ENCODE assay signal across 12 mouse cellular contexts in the genomic region with DNA sequence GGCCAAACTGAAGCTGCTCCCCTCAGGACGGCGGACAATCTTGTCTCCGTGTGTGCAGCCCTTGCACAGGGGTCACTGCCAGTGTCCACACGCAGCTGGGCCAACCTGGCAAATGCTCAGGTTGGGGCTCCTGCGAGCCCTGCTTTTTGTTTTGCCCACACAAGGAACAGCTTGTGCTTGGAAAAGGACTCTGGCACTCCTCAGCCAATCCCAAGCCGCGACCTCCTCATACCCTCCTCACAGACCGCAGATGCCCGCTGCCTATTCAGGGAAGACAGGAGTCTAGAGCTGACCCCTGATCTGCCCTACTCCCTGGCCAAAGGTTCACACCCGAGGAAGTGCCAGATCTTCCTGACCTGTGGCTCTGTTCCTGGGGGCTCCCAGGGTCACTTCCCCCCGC. TPM values are rescaled to one million over a fixed set of nuclear protein-coding genes. Genes with fewer than 3 reads are reported as not detected.
A peak's percentile ranks its signal among the peaks of the same experiment; 100 is the strongest.
DNase-seq lines count a peak whose midpoint lies in the region; ATAC-seq lines count a peak whose summit lies in the region.
"Had no signal": no experiment of that assay in that cellular context is flagged by ENCODE, and none has a peak within 500 bp of the region (broad histone marks: within the 10 kb centered on the region; RNA-seq: fewer than 3 reads in every experiment).

No protein-coding gene starts in this region.

- no peak overlapping the region for H3K4me2 ChIP-seq in forebrain, embryonic 11.5 days (ENCODE audit: low read depth, low read length, severe bottlenecking)
- no peak overlapping the region for H3K4me2 ChIP-seq in hindbrain, embryonic 14.5 days (replicated peaks)
- H3K4me2 ChIP-seq in liver, embryonic 13.5 days, result no peak overlapping the region
- H3K4me2 ChIP-seq: hindbrain, embryonic 12.5 days had no signal

- WGBS in forebrain, embryonic 10.5 days, result 70% methylated on average over 11 of the region's 11 CpGs
- WGBS in forebrain, embryonic 11.5 days, result 66% methylated on average over 11 of the region's 11 CpGs
- 64% methylated on average over 11 of the region's 11 CpGs for WGBS in hindbrain, embryonic 10.5 days
- WGBS in hindbrain, embryonic 14.5 days, result 61% methylated on average over 11 of the region's 11 CpGs
- WGBS in liver, embryonic 13.5 days (ENCODE audit: insufficient replicate concordance), result 81% methylated on average over 11 of the region's 11 CpGs

- no peaks in the 10 kb centered on the region for H3K27me3 ChIP-seq in forebrain, embryonic 10.5 days (ENCODE audit: poor library complexity, severe bottlenecking)
- no peaks in the 10 kb centered on the region for H3K27me3 ChIP-seq in forebrain, embryonic 11.5 days (ENCODE audit: control insufficient read depth, insufficient read depth, low read length)
- H3K27me3 ChIP-seq in hindbrain, embryonic 10.5 days (ENCODE audit: insufficient read depth, poor library complexity, severe bottlenecking), result no peaks in the 10 kb centered on the region
- H3K27me3 ChIP-seq in hindbrain, embryonic 14.5 days (ENCODE audit: control insufficient read depth, insufficient read depth, low read length), result no peaks in the 10 kb centered on the region
- H3K27me3 ChIP-seq in liver, embryonic 13.5 days, result no peaks in the 10 kb centered on the region
- H3K27me3 ChIP-seq: CH12.LX; hindbrain, embryonic 12.5 days had no signal

- peak overlapping the region; percentile 66 for H3K27ac ChIP-seq in forebrain, embryonic 10.5 days
- no peak overlapping the region for H3K27ac ChIP-seq in forebrain, embryonic 11.5 days (ENCODE audit: low read depth, low read length)
- H3K27ac ChIP-seq in hindbrain, embryonic 10.5 days, result 0 out of 2 replicates have a peak overlapping the region, but pooled peaks have one; percentile 50
- H3K27ac ChIP-seq in hindbrain, embryonic 14.5 days, result no peak overlapping the region
- H3K27ac ChIP-seq in liver, embryonic 13.5 days, result peak overlapping the region; percentile 99; the same call in 1 of the 2 replicates

- peaks cover 41% of the 10 kb centered on the region for H3K4me1 ChIP-seq in forebrain, embryonic 10.5 days
- no peaks in the 10 kb centered on the region; the same call in 1 of the 2 replicates for H3K4me1 ChIP-seq in forebrain, embryonic 11.5 days (replicated peaks; ENCODE audit: control insufficient read depth, insufficient read depth, low read length)
- peaks cover 27% of the 10 kb centered on the region for H3K4me1 ChIP-seq in hindbrain, embryonic 10.5 days (replicated peaks)
- H3K4me1 ChIP-seq in hindbrain, embryonic 14.5 days (replicated peaks; ENCODE audit: control insufficient read depth, insufficient read depth, low read length), result no peaks in the 10 kb centered on the region
- H3K4me1 ChIP-seq in liver, embryonic 13.5 days (replicated peaks), result peaks cover 58% of the 10 kb centered on the region

- H3K4me3 ChIP-seq in forebrain, embryonic 10.5 days, result no peak overlapping the region
- no peak overlapping the region for H3K4me3 ChIP-seq in forebrain, embryonic 11.5 days (ENCODE audit: low read depth, low read length)
- no peak overlapping the region for H3K4me3 ChIP-seq in hindbrain, embryonic 10.5 days
- no peak overlapping the region for H3K4me3 ChIP-seq in hindbrain, embryonic 14.5 days (replicated peaks; ENCODE audit: low read length)
- no peak overlapping the region for H3K4me3 ChIP-seq in liver, embryonic 13.5 days (replicated peaks)
- H3K4me3 ChIP-seq: hindbrain, embryonic 12.5 days had no signal

- no peak for ATAC-seq in forebrain, embryonic 11.5 days (replicated peaks; ENCODE audit: low FRiP score)
- ATAC-seq in hindbrain, embryonic 14.5 days (ENCODE audit: low FRiP score), result no peak
- no peak for ATAC-seq in liver, embryonic 13.5 days (ENCODE audit: low read depth)

- H3K9me3 ChIP-seq in forebrain, embryonic 10.5 days, result no peaks in the 10 kb centered on the region
- H3K9me3 ChIP-seq in forebrain, embryonic 11.5 days (ENCODE audit: control insufficient read depth, low read length), result no peaks in the 10 kb centered on the region
- H3K9me3 ChIP-seq in hindbrain, embryonic 10.5 days, result no peaks in the 10 kb centered on the region
- no peaks in the 10 kb centered on the region for H3K9me3 ChIP-seq in hindbrain, embryonic 14.5 days (ENCODE audit: control insufficient read depth, low read length)
- H3K9me3 ChIP-seq in liver, embryonic 13.5 days (replicated peaks), result no peaks in the 10 kb centered on the region
- H3K9me3 ChIP-seq: hindbrain, embryonic 12.5 days had no signal

- no peak overlapping the region for H3K9ac ChIP-seq in forebrain, embryonic 11.5 days (ENCODE audit: low read length)
- no peak overlapping the region for H3K9ac ChIP-seq in hindbrain, embryonic 14.5 days
- no peak overlapping the region for H3K9ac ChIP-seq in liver, embryonic 13.5 days

- H3K36me3 ChIP-seq in forebrain, embryonic 10.5 days (replicated peaks), result peaks cover 20% of the 10 kb centered on the region
- no peaks in the 10 kb centered on the region for H3K36me3 ChIP-seq in forebrain, embryonic 11.5 days (ENCODE audit: control insufficient read depth, insufficient read depth, low read length)
- H3K36me3 ChIP-seq in hindbrain, embryonic 10.5 days, result peaks cover 27% of the 10 kb centered on the region
- 0 out of 2 replicates have a peak, but pooled peaks cover 10% of the 10 kb centered on the region for H3K36me3 ChIP-seq in hindbrain, embryonic 14.5 days (replicated peaks; ENCODE audit: control insufficient read depth, insufficient read depth)
- H3K36me3 ChIP-seq in liver, embryonic 13.5 days, result peaks cover 34% of the 10 kb centered on the region

- DNase-seq in forebrain, embryonic 10.5 days (ENCODE audit: extremely low spot score, low spot score), result no peak
- no peak for DNase-seq in forebrain, embryonic 11.5 days (ENCODE audit: low spot score)
- DNase-seq in hindbrain, embryonic 10.5 days (ENCODE audit: low spot score), result no peak
- DNase-seq in hindbrain, embryonic 14.5 days (ENCODE audit: low spot score), result no peak
- DNase-seq in liver, embryonic 13.5 days, result no peak
- DNase-seq in liver (no peak), adipocyte (ENCODE audit: low spot score) (no peak)
- peak; percentile 42 for DNase-seq in Muller cell, postnatal 12 days (ENCODE audit: inconsistent ontology term)
- DNase-seq: cerebellum, postnatal 25 days; midbrain, embryonic 14.5 days had no signal

RNA-seq across cellular contexts. Expression of gene Arrdc2, which starts 7.1 kb away (rescaled TPM):
- polyA plus RNA-seq in forebrain, embryonic 10.5 days (2016; fragmentation: Nextera tagmentation; extraction: Ambion mirVana), result 4.8 and 5.7 TPM in 2 replicates
- polyA plus RNA-seq in forebrain, embryonic 11.5 days (2014; fragmentation: Nextera tagmentation; extraction: Ambion mirVana), result 6.3 and 7.2 TPM in 2 replicates
- polyA plus RNA-seq in hindbrain, embryonic 10.5 days (2016; fragmentation: Nextera tagmentation; extraction: Ambion mirVana), result 7.3 and 8.7 TPM in 2 replicates
- 7.2 and 8.7 TPM in 2 replicates for polyA plus RNA-seq in hindbrain, embryonic 14.5 days (2014; fragmentation: Nextera tagmentation; extraction: Ambion mirVana)
- 11.7 and 12.6 TPM in 2 replicates for polyA plus RNA-seq in liver, embryonic 13.5 days (2015; fragmentation: Nextera tagmentation; extraction: Ambion mirVana)

RNA-seq across cellular contexts. Expression of gene Il12rb1, which starts 24.1 kb away (rescaled TPM):
- 0.12 TPM in 1 of 2 replicates, not detected in the other for polyA plus RNA-seq in forebrain, embryonic 10.5 days (2016; fragmentation: Nextera tagmentation; extraction: Ambion mirVana)
- not detected in 2 replicates for polyA plus RNA-seq in forebrain, embryonic 11.5 days (2014; fragmentation: Nextera tagmentation; extraction: Ambion mirVana)
- polyA plus RNA-seq in hindbrain, embryonic 10.5 days (2016; fragmentation: Nextera tagmentation; extraction: Ambion mirVana), result 0.05 TPM in 1 of 2 replicates, not detected in the other
- polyA plus RNA-seq in hindbrain, embryonic 14.5 days (2014; fragmentation: Nextera tagmentation; extraction: Ambion mirVana), result 0.09 TPM in 1 of 2 replicates, not detected in the other
- polyA plus RNA-seq in liver, embryonic 13.5 days (2015; fragmentation: Nextera tagmentation; extraction: Ambion mirVana), result 0.20 and 0.21 TPM in 2 replicates
- polyA plus RNA-seq: hindbrain, embryonic 12.5 days had no signal

RNA-seq across cellular contexts. Expression of gene Mast3, which starts 27.5 kb away (rescaled TPM):
- polyA plus RNA-seq in forebrain, embryonic 10.5 days (2016; fragmentation: Nextera tagmentation; extraction: Ambion mirVana), result 12.0 and 14.9 TPM in 2 replicates
- 15.9 and 17.4 TPM in 2 replicates for polyA plus RNA-seq in forebrain, embryonic 11.5 days (2014; fragmentation: Nextera tagmentation; extraction: Ambion mirVana)
- 11.4 and 18.2 TPM in 2 replicates for polyA plus RNA-seq in hindbrain, embryonic 10.5 days (2016; fragmentation: Nextera tagmentation; extraction: Ambion mirVana)
- polyA plus RNA-seq in hindbrain, embryonic 14.5 days (2014; fragmentation: Nextera tagmentation; extraction: Ambion mirVana), result 23.3 and 26.6 TPM in 2 replicates
- 4.9 and 6.2 TPM in 2 replicates for polyA plus RNA-seq in liver, embryonic 13.5 days (2015; fragmentation: Nextera tagmentation; extraction: Ambion mirVana)

RNA-seq across cellular contexts. Expression of gene Kcnn1, which starts 30.7 kb away (rescaled TPM):
- polyA plus RNA-seq in forebrain, embryonic 10.5 days (2016; fragmentation: Nextera tagmentation; extraction: Ambion mirVana), result 4.7 and 5.9 TPM in 2 replicates
- 9.0 and 13.4 TPM in 2 replicates for polyA plus RNA-seq in forebrain, embryonic 11.5 days (2014; fragmentation: Nextera tagmentation; extraction: Ambion mirVana)
- 6.2 and 19.3 TPM in 2 replicates for polyA plus RNA-seq in hindbrain, embryonic 10.5 days (2016; fragmentation: Nextera tagmentation; extraction: Ambion mirVana)
- 10.0 and 14.3 TPM in 2 replicates for polyA plus RNA-seq in hindbrain, embryonic 14.5 days (2014; fragmentation: Nextera tagmentation; extraction: Ambion mirVana)
- polyA plus RNA-seq in liver, embryonic 13.5 days (2015; fragmentation: Nextera tagmentation; extraction: Ambion mirVana), result 0.29 and 0.44 TPM in 2 replicates

RNA-seq across cellular contexts. Expression of gene Ccdc124, which starts 41.4 kb away (rescaled TPM):
- 184 and 186 TPM in 2 replicates for polyA plus RNA-seq in forebrain, embryonic 10.5 days (2016; fragmentation: Nextera tagmentation; extraction: Ambion mirVana)
- 165 and 176 TPM in 2 replicates for polyA plus RNA-seq in forebrain, embryonic 11.5 days (2014; fragmentation: Nextera tagmentation; extraction: Ambion mirVana)
- polyA plus RNA-seq in hindbrain, embryonic 10.5 days (2016; fragmentation: Nextera tagmentation; extraction: Ambion mirVana), result 172 and 182 TPM in 2 replicates
- polyA plus RNA-seq in hindbrain, embryonic 14.5 days (2014; fragmentation: Nextera tagmentation; extraction: Ambion mirVana), result 155 and 158 TPM in 2 replicates
- 70.9 and 76.5 TPM in 2 replicates for polyA plus RNA-seq in liver, embryonic 13.5 days (2015; fragmentation: Nextera tagmentation; extraction: Ambion mirVana)

Comparison
In these comparisons a context has a peak if more than half of its experiments do, and no peak if none do; other contexts are left out.
1. H3K27ac ChIP-seq: peak in forebrain, embryonic 10.5 days (single experiment), hindbrain, embryonic 10.5 days (single experiment) and liver, embryonic 13.5 days (single experiment); none in forebrain, embryonic 11.5 days (single experiment) and hindbrain, embryonic 14.5 days (single experiment).